Mouse (Mus musculus) stomach, embryonic 14.5 days (tissue): ENCODE results near the gene Syngap1. TPM values are rescaled to one million over a fixed set of nuclear protein-coding genes. Genes with fewer than 3 reads are reported as not detected.
"Not testable (repeated sequence)": the region's sequence is repeated elsewhere in the genome, so short reads cannot be mapped to it uniquely, and the experiment has no call there.

Experiments used
- ATAC-seq: fragments of 200-750 bp; cut with Nextera tagmentation; 2 replicates; pipeline ENCODE4 v1.8.0; 2017; ENCODE audit warnings: low read depth, moderate TSS enrichment; ENCODE audit not compliant: insufficient number of reproducible peaks, insufficient read depth, low FRiP score
- H3K27ac ChIP-seq: fragments of 300-500 bp; sonication (generic); 2 replicates; pipeline ENCODE4 v1.5.1; 2014; ENCODE audit warnings: mild to moderate bottlenecking, low read length, moderate library complexity, mixed read lengths
- H3K27me3 ChIP-seq: fragments of 300-500 bp; sonication (generic); 2 replicates; pipeline ENCODE4 v1.6.1; 2014; ENCODE audit warnings: low read length, control low read depth, mixed read lengths; ENCODE audit not compliant: control insufficient read depth, insufficient read depth
- H3K36me3 ChIP-seq: fragments of 300-500 bp; sonication (generic); 2 replicates; pipeline ENCODE4 v1.6.1; 2014; ENCODE audit warnings: mild to moderate bottlenecking, control low read depth, low read length, moderate library complexity, mixed read lengths; ENCODE audit not compliant: control insufficient read depth, insufficient read depth
- H3K4me1 ChIP-seq: fragments of 300-500 bp; sonication (generic); 2 replicates; pipeline ENCODE4 v1.6.1; 2014; ENCODE audit warnings: low read length, control low read depth, mixed read lengths; ENCODE audit not compliant: control insufficient read depth, insufficient read depth
- H3K4me2 ChIP-seq: fragments of 300-500 bp; sonication (generic); replicated peaks from 2 replicates; pipeline ENCODE4 v1.6.1; 2014; ENCODE audit warnings: low read depth, low read length, control low read depth
- H3K4me3 ChIP-seq: fragments of 300-500 bp; sonication (generic); 2 replicates; pipeline ENCODE4 v1.5.1; 2014; ENCODE audit warnings: low read depth, low read length, control low read depth
- H3K9ac ChIP-seq: fragments of 300-500 bp; sonication (generic); replicated peaks from 2 replicates; pipeline ENCODE4 v1.6.1; 2014; ENCODE audit warnings: low read depth, mild to moderate bottlenecking, control low read depth, low read length, moderate library complexity, mixed read lengths
- H3K9me3 ChIP-seq: fragments of 300-500 bp; sonication (generic); 2 replicates; pipeline ENCODE4 v1.6.1; 2016; ENCODE audit warnings: low read depth, low read length, control low read depth; ENCODE audit not compliant: control insufficient read depth
- WGBS: fragments of 180-500 bp; shearing (Covaris S2); extraction: QIAGEN DNeasy Blood & Tissue Kit; methylation state at CpG from one replicate; pipeline ENCODE4 v1.1.7; 2014; 5-methylcytosine and 5-hydroxymethylcytosine counted together
- polyA plus RNA-seq: library from polyadenylated mRNA; unstranded; fragments of >200 nt; fragmentation: Nextera tagmentation; extraction: Ambion mirVana; gene quantifications from 2 replicates; pipeline ENCODE4 v1.2.1, GENCODE M21; 2014

Syngap1 gene
- 3.0 and 3.3 TPM in 2 replicates for polyA plus RNA-seq

GRCm38 (mm10) chr17:26941031-26941789 is at the start of gene Syngap1:
Gene Syngap1, plus strand, starts transcription at chr17:26941253.
- Histone ChIP-seq H3K9me3 (no peaks in the 10 kb centered on the region), H3K4me2 (peak within 1 kb of the TSS; percentile 74), H3K36me3 (peaks cover 7% of the 10 kb centered on the region; the same call in 1 of the 2 replicates), H3K9ac (peak within 1 kb of the TSS; percentile 32; the same call in 1 of the 2 replicates), H3K4me1 (peaks cover 35% of the 10 kb centered on the region), H3K27ac (peak within 1 kb of the TSS; percentile 96), H3K27me3 (no peaks in the 10 kb centered on the region), H3K4me3 (peak within 1 kb of the TSS; percentile 66)
- ATAC-seq: no peak
- WGBS: 2% methylated on average over 21 of the region's 24 CpGs

- peak overlapping the region; percentile 58; the same call in 1 of the 2 replicates for H3K27ac ChIP-seq
Observed at GRCm38 (mm10) chr17:26892635-26893375, 48.2 kb upstream of the Syngap1 start.

GRCm38 (mm10) chr17:26893492-26893891 is 47.6 kb upstream of the Syngap1 start:
- peaks cover 4% of the 10 kb centered on the region; the same call in 1 of the 2 replicates for H3K4me1 ChIP-seq
- H3K9ac ChIP-seq: no peak overlapping the region
- ATAC-seq: no peak
- no peaks in the 10 kb centered on the region for H3K9me3 ChIP-seq
- H3K4me2 ChIP-seq: no peak overlapping the region; the same call in 1 of the 2 replicates
- WGBS: 56% methylated on average over 6 of the region's 6 CpGs
- no peaks in the 10 kb centered on the region for H3K27me3 ChIP-seq
- no peak overlapping the region for H3K4me3 ChIP-seq
- no peaks in the 10 kb centered on the region for H3K36me3 ChIP-seq
- H3K27ac ChIP-seq: peak overlapping the region; percentile 58; the same call in 1 of the 2 replicates

More at GRCm38 (mm10) chr17:26892635-26893375, 48.2 kb upstream of the Syngap1 start:
- no peaks in the 10 kb centered on the region for H3K9me3 ChIP-seq
- H3K27me3 ChIP-seq: no peaks in the 10 kb centered on the region
- H3K4me2 ChIP-seq: peak overlapping the region; percentile 26; the same call in 1 of the 2 replicates
- no peaks in the 10 kb centered on the region for H3K36me3 ChIP-seq
- peaks cover 4% of the 10 kb centered on the region; the same call in 1 of the 2 replicates for H3K4me1 ChIP-seq
- H3K4me3 ChIP-seq: no peak overlapping the region
- peak; percentile 49; the same call in 1 of the 2 replicates for ATAC-seq
- WGBS: 34% methylated on average over 16 of the region's 16 CpGs
- no peak overlapping the region for H3K9ac ChIP-seq

- H3K4me3 ChIP-seq: no peak overlapping the region
- no peak overlapping the region for H3K27ac ChIP-seq
- H3K36me3 ChIP-seq: no peaks in the 10 kb centered on the region
- H3K4me1 ChIP-seq: peaks cover 4% of the 10 kb centered on the region; the same call in 1 of the 2 replicates
- no peaks in the 10 kb centered on the region for H3K9me3 ChIP-seq
- WGBS: 78% methylated on average over 6 of the region's 6 CpGs
- H3K4me2 ChIP-seq: no peak overlapping the region
- H3K9ac ChIP-seq: no peak overlapping the region
- no peaks in the 10 kb centered on the region for H3K27me3 ChIP-seq
- no peak for ATAC-seq
Observed at GRCm38 (mm10) chr17:26894342-26894741, 46.7 kb upstream of the Syngap1 start.

- Histone ChIP-seq H3K9ac (no peak overlapping the region), H3K4me3 (no peak overlapping the region), H3K27me3 (no peaks in the 10 kb centered on the region), H3K36me3 (no peaks in the 10 kb centered on the region), H3K4me1 (peaks cover 4% of the 10 kb centered on the region; the same call in 1 of the 2 replicates), H3K9me3 (no peaks in the 10 kb centered on the region), H3K27ac (no peak overlapping the region), H3K4me2 (no peak overlapping the region)
- ATAC-seq: no peak
- 16% methylated on average over 10 of the region's 10 CpGs for WGBS
Observed at GRCm38 (mm10) chr17:26895578-26895977, 45.5 kb upstream of the Syngap1 start.

- Histone ChIP-seq H3K9ac (no peak overlapping the region), H3K4me3 (no peak overlapping the region), H3K4me2 (no peak overlapping the region), H3K9me3 (no peaks in the 10 kb centered on the region), H3K4me1 (no peaks in the 10 kb centered on the region), H3K27me3 (no peaks in the 10 kb centered on the region), H3K36me3 (no peaks in the 10 kb centered on the region), H3K27ac (no peak overlapping the region)
- 79% methylated on average over 6 of the region's 6 CpGs for WGBS
- ATAC-seq: no peak
Observed at GRCm38 (mm10) chr17:26900916-26901315, 40.1 kb upstream of the Syngap1 start.

GRCm38 (mm10) chr17:26904320-26904719 is 36.7 kb upstream of the Syngap1 start:
- no peak for ATAC-seq
- Histone ChIP-seq H3K4me1 (no peaks in the 10 kb centered on the region), H3K4me3 (no peak overlapping the region), H3K9me3 (0 out of 2 replicates have a peak, but pooled peaks cover 2% of the 10 kb centered on the region), H3K9ac (no peak overlapping the region), H3K27ac (no peak overlapping the region), H3K27me3 (no peaks in the 10 kb centered on the region), H3K4me2 (no peak overlapping the region), H3K36me3 (no peaks in the 10 kb centered on the region)
- WGBS: 58% methylated on average over 5 of the region's 5 CpGs

- WGBS: 92% methylated on average over 14 of the region's 15 CpGs
- H3K4me1 ChIP-seq, H3K4me3 ChIP-seq, H3K36me3 ChIP-seq, H3K9ac ChIP-seq, H3K27ac ChIP-seq, H3K4me2 ChIP-seq, H3K9me3 ChIP-seq, H3K27me3 ChIP-seq, ATAC-seq: not testable (repeated sequence)
Observed at GRCm38 (mm10) chr17:26907506-26907905, 33.5 kb upstream of the Syngap1 start.
